Mouse (Mus musculus): ENCODE data around the gene Hvcn1. TPM values are rescaled to one million over a fixed set of nuclear protein-coding genes. Genes with fewer than 3 reads are reported as not detected.
A peak's percentile ranks its signal among the peaks of the same experiment; 100 is the strongest.

The Hvcn1 gene
- total RNA-seq, 2 experiments from 2014 or later = 3.4 to 5.0 TPM

DNA sequence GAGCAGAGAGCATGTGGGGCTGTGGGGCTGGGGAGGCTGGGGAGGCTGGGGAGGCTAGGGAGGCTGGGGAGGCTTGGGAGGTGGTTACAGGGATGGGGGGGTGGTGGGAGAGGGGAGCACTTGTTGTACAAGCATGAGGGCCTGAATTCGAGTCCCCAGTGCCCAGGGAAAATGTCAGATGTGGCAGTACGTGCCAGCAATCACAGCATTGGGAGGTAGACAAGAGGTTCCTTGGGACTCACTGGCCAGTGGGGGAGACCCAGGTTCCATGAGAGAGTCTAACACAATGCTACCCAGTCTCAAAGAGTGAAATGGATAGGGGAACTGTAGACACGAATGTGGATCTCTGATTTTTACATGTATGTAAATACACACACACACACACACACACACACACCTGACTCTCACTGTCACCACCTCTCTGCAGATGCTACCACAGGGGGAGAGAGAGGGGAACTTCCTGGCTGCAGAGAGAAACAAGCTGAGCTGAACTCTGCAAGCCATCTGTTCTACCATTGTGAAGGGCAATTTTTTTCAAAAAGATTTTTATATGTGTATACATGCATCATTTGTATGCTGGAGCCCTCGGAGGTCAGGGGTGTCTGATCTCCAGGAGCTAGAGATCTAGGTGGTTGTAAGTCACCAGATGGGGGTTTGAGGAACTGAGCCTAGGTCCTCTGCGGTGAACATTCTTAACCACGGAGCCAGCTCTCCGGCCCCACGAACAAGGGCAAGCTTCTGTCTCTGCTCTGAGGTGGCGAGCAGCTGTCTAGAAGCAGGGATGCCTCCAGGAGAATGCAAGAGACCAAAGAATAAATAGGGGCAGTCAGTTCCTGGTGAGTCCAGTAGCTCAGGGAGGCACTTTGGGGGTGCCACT, 28.0 kb downstream of the Hvcn1 start:
- no peak for DNase-seq (ENCODE audit: low spot score in 2 of 2)

DNA sequence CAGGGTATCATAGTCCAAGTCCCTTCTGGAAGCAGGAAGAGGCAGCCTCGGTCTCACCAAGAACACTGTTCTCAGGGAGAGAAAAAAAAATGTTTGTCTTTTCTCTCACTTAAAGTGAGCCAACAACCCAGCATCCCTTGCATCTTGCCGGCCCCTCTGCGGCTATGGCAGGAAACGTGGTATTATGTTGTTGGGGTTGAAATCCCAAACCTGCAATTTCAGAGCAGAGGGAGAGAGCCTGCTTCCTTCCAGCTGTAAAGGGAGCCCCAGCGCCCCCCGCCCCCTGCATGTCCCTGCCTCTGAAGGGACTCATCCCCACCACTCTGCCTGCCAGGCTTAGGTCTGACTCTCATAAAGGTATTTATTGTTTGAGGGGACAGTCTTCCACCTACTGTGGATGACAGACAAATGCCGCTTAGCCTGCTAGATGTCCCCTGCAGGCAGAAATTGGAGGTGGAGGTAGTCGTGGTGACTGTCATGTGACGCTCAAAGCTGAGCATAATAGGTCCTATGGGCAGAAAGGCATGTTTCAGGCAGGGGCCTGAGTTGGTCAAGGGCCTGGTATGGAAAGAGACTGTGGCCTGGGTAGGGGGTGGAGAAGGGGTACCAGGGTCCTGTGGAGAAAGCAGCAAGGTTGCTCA, 28.7 kb downstream of the Hvcn1 start:
- no peak for DNase-seq (ENCODE audit: low spot score in 2 of 2)

DNA sequence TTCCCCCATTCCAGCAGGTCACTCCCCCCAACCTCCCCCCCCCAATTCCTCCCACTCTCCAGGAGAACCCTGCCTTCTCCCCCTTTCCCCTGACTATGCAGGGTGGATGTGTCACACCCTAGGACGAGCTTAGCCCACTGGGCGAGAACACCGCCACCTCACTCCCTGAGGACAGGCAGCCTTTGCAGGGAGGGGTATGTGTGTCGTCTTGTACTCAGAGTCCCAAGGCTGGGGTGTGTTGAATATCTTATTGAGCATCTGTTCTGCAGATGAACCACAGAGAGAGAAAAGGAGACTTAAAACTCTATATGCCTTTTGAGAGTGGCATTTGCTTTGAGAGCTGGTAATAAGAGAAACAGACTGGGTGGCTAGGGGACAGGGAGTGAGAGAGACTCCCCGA, 30.6 kb downstream of the Hvcn1 start:
- DNase-seq (ENCODE audit: low spot score in 2 of 2) = no peak

DNA sequence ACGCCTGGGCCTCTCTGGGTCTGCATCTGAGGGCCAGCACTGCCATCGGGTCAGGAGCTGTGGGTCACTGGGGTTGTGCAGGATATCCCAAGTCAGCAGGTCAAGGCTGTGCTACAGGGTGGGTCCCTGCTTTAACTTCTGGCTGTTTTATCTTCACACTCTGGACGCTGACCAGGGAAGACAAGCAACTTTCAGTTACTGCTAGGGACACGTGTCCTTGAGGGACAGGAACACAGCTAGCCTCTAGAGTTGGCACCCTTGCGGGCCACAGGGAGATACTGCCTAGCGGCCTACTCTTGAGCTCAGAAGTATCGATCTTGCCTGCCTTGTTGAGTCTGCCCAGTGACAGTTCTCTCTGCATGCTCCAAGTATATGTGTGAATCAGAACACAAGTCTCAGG, 33.0 kb downstream of the Hvcn1 start:
- no peak for DNase-seq (ENCODE audit: low spot score in 2 of 2)

DNA sequence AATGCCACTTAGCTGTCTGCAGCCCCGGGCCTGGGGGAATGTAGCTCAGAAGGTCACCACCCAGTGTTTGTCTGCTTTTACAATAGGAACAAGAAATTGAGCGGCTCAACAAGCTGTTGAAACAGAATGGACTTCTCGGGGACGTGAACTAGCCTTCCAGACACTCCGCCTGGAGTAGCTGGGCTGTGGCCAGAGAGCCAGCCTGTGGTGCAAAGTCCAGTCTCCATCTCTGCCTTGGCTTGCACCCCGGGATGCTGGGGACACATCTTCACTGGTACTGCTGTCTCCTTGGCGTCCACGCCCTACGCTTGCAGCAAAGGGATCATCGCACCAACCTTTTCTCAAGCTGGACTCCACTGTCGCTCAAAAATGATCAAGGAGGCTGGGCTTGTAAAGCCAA, 33.9 kb downstream of the Hvcn1 start:
- DNase-seq (ENCODE audit: low spot score in 2 of 2) = no peak

DNA sequence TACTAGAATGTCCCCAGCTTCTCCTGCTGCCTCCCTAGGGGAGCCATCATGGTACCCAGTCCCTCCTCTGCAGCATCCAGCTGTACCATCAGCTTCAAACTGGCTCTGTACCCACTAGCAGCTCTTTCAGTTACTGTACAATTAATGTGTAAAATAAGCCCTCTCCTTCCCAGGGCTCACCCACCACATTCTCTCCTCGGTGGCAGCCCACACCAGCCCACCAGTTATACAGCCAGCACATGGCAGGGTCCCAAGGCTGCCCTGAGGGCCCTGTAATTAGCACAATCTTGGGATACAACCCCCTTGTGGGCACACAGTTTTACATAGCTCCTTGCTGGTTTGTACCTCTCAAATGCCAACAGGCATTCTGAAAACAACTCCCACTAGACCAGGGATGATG, 34.4 kb downstream of the Hvcn1 start:
- no peak for DNase-seq (ENCODE audit: low spot score in 2 of 2)

DNA sequence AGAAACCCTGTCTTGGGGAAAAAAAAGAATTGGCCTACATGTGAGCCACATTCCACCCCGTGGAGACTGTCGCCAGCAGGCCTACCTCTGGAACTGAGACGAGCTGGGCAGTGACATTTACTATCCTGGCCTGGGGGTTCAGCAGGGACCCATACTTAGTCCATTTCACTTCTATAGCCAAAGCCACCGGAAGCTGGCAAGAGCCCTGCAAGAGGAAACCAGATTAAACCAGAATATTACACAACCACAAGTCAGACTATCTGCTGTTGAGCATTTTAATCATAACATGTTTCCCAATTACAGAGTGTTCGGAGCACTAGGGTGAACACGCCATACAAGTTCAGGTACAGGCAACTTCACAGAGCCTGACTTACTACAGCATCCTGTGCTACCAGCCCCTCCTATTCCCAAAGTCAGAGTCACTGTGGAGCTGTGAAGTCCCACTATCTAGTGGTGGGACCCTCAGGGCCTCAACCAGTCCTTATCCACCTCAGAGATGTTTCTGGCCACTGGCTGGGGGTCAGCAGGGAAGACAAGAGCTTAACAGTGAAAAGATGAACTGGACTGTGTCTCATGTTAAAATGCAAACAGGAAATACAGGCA, 36.0 kb downstream of the Hvcn1 start:
- no peak for DNase-seq (ENCODE audit: low spot score in 2 of 2)

DNA sequence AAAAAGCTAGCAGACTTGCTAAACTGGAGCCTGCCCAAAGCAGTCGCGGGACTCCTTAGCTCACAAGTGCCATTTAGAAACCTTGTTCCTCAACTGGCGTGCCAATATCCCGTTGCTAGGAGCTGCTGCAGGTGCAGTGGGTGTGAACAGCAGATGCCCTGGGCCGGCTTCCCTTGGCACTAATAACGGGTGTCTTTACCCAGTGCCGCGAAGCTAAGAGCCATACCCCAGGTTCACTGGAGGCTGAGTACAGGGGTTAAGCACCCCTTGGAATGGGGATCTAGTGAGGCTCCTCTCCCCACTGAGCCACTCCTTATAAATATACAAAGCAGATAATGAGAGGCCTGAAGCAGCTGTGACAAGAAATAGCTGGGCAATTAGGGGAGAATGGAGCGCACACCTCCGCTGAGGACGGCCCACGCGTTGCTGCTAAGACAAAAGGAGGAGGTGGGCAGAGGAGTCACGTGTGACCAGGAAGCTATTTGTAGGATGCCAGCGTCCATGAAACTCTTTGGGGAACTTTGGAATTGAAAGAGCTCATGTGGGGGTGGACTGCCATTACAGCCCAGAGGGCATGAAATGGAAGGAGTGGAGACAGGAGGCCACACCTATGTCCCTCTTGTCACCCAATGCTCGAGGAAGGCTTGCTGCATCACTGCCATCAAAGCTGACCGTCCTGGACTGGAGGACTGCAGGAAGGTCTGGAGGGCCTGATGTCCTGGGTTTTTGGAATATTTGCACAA, 37.3 kb downstream of the Hvcn1 start:
- DNase-seq (ENCODE audit: low spot score in 2 of 2) = no peak

DNA sequence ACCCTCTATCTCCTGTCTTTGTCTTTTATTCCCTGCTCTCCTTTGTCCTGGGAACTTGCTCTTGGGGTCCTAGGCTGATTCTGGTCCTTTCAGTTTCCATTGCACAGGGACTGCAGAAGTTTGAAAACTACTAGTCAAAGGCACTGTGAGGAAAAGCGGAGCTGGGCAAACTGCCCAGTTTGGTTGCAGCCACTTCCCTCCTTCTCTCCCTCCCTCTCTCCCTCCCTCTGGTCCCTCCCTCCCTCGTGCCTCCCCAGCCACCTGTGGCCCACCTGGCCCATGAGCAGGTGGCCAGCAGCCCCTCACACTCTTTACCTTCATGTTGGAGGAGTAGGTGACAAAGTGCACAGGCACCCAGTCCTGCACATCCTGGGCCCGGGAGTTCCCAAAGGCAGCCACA, 38.6 kb downstream of the Hvcn1 start:
- no peak for DNase-seq (ENCODE audit: low spot score in 2 of 2)

DNA sequence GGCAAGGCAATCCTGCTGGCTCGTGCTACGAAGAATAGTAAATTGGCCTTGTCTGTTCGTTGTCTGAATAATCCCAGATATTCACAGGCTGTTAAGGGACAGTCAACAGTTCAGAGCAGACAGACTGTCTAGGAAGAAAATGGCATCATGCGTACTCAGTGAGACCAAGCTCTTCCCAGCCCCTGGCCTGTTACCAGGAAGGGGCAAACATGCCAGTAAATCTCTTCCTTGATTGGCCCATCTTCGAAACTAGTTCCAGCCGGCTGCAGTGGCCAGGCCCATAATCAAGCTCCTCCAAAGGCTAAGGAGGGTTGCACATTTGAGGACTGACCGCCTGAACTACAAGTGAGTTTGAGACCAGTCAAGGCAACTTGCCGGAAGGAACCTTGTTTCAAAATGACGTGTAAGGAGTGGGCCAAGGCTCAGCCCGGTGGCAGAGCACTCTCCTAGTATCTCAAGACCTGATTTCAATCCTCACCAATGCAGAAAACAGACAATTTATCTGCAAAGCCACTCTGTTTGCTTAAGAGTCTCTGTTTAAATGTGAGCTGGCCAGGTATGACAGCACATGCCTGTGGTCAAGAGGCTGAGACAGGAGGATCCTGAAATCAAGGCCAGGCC, 40.1 kb downstream of the Hvcn1 start:
- no peak for DNase-seq (ENCODE audit: low spot score in 2 of 2)

DNA sequence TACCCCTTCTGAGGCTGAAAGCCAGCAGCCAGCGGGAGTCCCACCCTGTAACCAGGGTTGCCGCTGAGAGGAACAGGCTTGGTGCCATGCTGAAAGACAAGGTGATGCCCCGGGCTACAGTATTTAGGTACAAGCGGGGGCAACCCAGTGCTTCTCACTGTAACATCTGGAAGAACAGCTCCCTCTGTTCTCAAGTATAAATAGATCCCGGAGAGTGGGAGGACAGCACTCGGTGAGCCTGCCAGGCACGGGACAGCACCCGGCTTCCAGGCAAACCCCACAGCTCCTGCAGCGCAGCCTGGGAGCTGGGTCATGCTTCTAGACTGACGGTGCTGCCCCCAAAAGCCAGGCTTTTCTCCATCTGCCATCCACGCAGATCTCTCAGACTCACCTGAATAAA, 40.9 kb downstream of the Hvcn1 start:
- no peak for DNase-seq (ENCODE audit: low spot score in 2 of 2)

DNA sequence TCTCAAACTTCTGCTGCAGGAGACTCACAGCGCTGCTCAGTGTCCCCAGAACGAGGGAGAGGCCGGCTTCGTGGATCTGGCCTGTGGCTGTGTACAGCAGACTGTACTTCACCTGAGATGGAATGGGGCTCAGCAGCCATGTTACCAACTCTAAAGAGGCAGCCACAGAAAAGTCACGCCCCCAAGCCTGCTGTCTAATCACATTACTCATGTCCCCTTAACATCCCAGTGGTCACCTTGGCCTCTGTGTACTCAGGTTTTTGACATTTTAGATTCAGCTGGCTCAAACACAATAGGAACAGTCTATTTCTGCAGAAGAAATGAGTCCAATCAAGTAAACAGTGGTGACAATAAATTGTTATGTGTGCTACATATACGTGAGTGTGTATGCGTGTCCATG, 41.3 kb downstream of the Hvcn1 start:
- DNase-seq (ENCODE audit: low spot score in 2 of 2) = no peak

DNA sequence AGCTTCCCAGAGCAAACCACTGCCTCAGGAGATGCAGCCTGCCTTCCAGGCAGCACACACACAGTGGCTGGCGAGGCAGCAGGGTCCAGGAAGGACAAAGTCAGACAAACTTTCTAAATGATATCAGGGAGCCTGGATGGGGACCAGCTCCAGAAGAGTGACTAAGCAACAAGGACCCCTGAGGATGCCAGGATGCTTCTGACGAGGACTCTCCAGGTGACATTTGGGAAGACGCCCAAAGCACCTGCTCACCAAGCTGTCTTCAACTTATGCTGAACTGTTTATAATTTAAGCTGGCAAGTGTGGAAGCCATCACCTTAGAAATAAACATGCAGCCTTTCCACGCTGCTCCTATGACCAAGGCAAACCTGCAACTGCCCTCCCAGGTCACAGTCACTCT, 42.7 kb downstream of the Hvcn1 start:
- DNase-seq (ENCODE audit: low spot score in 2 of 2) = no peak

DNA sequence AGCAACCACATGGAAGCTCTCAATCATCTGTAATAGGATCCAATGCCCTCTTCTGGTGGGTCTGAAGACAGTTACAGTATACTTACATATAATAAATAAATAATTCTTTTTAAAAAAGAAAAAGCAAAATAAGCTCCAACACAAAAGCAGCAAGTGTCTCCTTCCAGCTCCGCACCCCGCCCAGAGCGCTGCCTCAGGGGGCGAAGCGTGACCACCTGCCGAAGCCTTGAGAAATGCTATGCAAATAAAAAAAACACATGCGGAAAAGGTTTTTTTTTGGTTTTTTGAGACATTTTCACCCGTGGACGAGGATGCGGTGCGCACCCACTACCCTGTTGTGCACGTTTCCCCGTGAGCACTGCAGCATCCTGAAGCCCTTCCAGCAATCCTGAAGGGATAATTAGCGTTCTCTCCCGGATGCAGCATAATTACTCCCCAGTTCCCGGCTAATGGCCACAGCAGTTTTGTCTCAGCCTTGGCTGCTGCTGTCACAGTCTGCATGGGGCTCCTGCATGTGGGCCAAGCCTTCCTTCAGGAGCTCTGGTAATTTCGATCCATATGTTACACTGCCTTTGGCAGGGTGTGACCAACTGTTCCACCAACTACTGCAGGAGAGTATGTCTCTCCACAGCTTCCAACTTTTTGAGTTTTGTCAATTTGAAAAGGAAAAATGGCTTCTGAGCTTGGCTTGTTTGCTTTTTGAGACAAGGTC, 45.4 kb downstream of the Hvcn1 start:
- DNase-seq (ENCODE audit: low spot score in 2 of 2) = no peak

DNA sequence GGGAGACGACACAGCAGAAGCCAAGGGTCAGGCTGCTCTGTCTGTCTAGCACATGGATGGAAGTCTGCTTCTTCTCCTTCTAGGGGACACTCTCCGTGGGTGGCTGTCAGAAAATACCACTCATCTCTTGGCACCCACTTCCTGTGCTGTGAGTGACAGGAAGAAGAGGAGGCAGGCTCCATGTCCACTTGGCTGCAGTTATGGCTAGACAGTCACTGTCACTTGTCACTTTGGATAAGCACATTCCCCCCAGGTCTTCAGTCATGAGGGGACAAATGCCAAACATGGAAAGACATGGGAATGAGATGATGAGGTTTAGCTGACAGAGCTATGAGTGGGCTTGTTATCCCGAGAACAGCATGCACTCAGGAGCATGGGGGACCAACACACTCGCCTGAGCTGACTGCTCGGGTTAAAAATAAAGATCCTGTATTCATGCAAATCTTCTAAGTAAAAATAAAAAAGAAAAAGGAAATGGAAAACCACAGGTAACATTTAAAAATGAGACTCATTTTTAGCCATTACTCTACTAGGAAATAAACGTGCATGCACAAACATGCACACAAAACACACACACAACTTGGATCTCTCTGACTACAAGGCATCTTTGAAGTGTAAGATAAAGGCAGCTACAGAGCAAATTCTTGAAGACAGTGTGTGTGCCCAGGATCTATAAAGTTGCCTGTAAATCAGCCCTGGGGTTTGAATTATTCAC, 51.6 kb downstream of the Hvcn1 start:
- no peak for DNase-seq (ENCODE audit: low spot score in 2 of 2)

DNA sequence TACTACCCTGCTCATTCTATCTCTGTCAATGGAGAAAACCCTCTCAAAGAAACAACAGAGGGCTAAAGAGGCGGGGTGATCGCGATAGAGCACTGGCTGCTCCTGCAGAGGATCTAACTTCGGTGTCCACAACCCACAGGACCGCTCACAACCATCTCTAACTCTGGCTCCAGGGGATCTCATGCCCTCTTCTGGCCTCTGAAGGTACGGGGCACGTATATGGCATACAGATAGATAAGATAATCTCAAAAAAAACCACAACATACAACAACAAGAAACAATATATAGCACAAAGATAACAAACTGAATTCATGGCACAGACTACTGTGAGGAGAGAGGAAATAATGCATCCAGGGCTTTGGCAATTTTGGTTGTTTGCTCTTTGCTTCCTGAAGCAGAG, 55.5 kb downstream of the Hvcn1 start:
- no peak for DNase-seq (ENCODE audit: low spot score in 2 of 2)

DNA sequence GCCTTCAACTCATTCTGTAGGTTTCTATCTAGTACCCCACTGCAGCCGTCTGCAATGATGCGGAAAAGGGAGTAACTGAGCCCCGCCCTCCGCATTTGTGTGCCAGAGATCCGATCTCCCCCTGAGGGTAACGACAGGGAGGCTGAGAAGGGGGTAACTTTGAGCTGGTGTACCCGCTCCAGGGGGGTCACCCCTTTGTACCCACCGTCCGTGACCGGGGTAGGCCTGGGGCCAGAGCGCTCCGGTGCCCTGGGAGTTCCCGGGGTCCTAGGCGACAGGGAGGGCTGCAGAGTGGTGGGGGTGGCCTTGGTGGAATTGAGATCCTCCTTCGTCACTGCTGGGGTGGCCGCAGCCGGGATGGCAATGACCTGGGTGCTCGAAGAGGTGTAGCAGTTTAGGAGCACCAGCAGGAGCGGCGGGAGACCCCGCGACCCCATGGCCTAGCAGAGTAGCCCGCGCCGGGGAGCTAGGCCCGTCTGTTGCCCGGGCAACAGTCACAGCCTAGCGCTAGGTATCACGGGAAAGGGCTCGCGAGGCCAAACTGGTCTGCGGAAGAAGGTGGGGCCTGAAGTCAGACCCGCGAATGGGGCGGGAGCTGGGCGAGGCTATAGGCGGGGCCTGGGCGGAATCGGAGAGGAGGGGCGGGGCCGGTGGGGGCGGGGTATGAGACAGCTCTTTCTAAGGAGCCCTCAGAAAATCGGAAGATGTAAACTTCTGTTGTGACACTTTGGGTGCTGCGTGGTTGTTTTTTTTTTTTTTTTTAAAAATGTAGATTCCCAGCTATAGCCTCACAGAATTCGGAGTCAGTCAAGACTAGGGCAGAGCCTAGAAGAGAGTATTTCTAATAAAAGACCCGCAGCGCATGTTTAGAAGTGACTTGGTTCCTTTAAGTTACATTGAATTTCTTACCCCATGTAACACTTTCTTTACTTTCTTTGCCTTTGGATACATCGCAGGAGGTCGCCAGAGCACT, 57.6 kb downstream of the Hvcn1 start, which contains the start of gene Tctn1:
Tctn1 (minus strand) TSS at position 528 of the 973 bp plus-strand sequence.
- peak; percentile 75 to 85 for DNase-seq (ENCODE audit: low spot score in 2 of 2)

DNA sequence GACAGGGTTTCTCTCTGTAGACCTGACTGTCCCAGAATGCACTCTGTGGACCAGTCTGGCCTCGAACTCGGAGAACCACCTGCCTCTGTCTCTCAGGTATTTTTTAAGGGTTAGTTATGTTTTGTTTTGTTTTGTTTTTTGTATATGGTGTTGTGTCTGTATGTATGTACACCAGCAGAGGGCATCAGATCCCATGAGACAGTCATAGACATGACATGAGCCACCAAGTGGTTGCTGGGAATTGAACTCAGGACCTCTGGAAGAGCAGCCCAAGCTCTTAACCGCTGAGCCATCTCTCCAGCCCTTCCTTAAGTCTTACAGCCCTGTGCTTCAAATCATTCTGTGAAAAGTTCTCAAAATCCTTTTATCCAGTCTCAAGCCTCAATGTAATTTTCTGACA, 58.6 kb downstream of the Hvcn1 start:
- DNase-seq (ENCODE audit: low spot score in 2 of 2) = no peak

DNA sequence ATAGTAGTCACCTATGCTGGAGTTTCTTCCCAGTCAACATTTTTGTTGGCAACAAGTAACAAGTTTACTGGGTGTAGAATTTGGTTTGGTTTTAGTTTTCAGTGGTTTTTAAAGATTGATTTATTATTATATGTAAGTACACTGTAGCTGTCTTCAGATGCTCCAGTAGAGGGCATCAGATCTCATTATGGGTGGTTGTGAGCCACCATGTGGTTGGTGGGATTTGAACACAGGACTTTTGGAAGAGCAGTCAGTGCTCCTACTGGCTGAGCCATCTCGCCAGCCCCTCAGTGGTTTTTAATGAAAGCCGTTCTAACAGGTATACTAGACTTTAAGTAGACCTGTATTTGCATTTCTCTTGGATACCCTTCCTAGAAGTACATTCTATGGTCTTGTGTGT, 59.3 kb downstream of the Hvcn1 start:
- DNase-seq (ENCODE audit: low spot score in 2 of 2) = no peak
